Mouse (Mus musculus) kidney, adult 2 months (tissue): Measurements from ENCODE around the gene Dnali1.

ENCODE experiments used
- CTCF ChIP-seq: fragments of 200-500 bp; conservative IDR thresholded peaks from 2 replicates; pipeline ENCODE4 v1.5.1; 2011; ENCODE audit warnings: low read depth, mild to moderate bottlenecking, control low read depth, low read length, moderate library complexity, mixed read lengths; ENCODE audit not compliant: insufficient read depth, insufficient read length
- POLR2A ChIP-seq: fragments of 200-500 bp; IDR thresholded peaks from one replicate; pipeline ENCODE4 v1.6.1; 2011; ENCODE audit warnings: low read depth, low read length, control low read depth

DNA sequence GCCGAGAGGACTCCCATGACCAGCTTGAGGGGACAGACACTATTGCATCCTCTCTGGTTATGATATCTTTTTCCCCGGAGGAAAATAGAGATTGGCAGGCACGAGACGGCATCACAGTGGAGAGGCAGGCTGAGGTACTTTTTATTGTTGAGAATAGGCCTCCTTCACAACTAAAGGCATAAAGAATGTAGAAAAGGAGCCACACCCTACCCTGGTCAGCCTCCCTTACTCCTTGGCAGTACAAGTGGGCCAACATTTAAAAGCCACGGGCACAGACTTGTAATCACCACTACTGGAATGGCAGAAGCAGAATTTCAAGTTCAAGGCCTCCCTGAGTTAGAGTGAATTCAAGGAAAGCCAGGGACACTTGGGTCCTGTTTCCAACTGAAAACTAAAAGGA lies 7.5 kb downstream of the Dnali1 start:
- no peak for TF ChIP-seq POLR2A
- no peak for TF ChIP-seq CTCF
